Mouse (Mus musculus) inflammation-experienced regulatory T-cells, adult 6 months (primary cell): ENCODE measurements around the gene Zfp296. TPM values are rescaled to one million over a fixed set of nuclear protein-coding genes. Genes with fewer than 3 reads are reported as not detected.

ENCODE experiments used
- ATAC-seq: one replicate; pipeline ENCODE4 v1.8.0; 2017
- polyA plus RNA-seq, 3 experiments: library from polyadenylated mRNA; unstranded; fragments of 100-300 nt; shearing (Covaris generic); gene quantifications; one replicate each; pipeline ENCODE4 v1.2.1; 2017

Gene Zfp296
- polyA plus RNA-seq, 3 experiments from 2014 or later = 0.87 to 2.3 (median 2.0) TPM

DNA sequence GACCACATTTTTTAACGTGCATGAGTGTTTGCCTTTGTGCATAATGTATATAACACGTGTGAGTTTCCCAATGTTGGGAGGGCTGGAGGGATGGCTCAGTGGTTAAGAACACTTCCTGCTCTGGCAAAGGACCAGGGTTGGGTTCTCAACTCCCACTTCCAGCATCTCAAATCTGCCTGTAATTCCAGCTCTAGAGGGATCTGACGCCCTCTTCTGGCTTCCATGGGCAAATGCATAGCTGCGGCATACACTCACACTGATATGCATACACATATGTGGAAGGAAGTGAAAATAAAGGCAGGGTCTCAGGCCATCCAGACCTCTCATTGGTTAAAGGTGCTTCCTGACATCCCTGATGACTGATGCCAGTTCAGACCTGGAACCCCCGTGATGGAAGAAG, 30.2 kb downstream of the Zfp296 start:
- no peak for ATAC-seq

DNA sequence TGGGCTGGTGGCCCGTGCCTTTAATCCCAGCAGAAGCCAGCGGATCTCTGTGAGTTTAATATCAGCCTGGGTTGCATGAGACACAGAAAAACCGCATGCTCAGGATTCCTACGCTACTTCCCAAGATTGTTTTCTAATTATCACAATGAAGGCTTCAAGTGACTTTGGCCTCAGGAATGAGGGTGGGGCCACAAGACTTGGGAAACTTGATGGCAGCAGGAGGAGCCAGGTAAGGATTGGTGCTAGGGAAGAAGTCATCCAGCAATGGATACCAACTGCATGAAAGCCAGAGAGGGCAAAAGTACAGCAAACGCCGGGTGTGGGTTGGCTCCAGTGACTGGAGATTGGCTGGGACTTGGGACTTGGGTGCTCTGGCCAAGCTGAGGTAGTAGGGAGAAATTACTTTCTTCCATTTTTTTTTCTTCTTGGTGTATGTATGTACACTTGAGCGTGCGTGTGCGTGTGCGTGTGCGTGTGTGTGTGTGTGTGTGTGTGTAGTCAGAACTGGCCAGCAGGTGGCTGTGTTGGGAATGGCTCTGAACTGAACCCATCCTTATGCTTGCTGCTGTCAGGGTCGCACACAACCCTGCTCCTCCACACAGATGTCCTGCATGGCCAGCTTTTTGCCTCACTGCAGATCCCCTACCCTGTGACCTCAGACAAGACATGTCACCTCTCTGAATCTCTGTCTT, 32.7 kb downstream of the Zfp296 start:
- ATAC-seq = no peak

DNA sequence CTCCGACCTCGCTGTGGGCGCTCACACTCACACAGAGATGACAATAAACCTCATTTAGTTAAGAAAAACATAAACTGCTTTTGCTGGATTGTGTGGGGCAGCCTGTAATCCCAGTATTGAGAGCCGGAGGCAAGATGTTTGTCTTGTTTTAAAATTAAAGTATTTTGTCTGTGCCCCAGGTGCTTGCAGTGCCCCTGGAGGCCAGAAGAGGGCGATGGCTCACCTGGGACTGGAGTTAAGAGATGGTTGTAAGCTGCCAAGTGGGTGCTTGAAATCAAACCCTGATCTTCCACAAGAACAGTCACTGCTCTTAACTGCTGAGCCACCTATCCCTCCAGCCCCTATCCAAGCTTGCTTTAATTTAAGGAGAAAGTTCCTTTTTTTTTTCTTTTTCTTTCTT, 33.9 kb downstream of the Zfp296 start:
- no peak for ATAC-seq

DNA sequence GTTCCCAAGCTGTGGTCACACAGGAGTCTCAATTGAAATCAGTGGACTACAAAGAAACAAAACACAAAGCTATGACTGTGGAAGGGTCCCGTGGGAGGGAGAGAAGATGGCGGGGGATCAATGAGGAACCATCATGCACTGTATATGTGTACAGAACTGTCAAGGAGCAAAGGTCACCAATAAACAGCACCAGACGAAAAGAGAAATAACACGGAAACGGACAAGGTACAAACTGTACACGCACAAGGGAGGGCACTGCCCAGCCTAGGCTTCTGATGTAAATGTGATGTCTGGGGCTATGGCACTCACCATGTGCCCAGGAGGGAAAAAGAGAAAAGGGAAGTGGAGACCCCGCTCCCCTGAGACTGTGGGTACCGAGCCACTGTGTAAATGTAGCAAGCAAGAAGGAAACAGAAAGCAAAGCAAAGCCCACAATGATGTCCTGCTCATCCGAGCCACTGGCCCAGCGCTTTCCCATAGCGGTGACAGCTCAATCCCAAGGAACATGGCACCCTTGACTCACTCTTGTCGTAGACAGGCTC, 38.0 kb downstream of the Zfp296 start:
- ATAC-seq = no peak

DNA sequence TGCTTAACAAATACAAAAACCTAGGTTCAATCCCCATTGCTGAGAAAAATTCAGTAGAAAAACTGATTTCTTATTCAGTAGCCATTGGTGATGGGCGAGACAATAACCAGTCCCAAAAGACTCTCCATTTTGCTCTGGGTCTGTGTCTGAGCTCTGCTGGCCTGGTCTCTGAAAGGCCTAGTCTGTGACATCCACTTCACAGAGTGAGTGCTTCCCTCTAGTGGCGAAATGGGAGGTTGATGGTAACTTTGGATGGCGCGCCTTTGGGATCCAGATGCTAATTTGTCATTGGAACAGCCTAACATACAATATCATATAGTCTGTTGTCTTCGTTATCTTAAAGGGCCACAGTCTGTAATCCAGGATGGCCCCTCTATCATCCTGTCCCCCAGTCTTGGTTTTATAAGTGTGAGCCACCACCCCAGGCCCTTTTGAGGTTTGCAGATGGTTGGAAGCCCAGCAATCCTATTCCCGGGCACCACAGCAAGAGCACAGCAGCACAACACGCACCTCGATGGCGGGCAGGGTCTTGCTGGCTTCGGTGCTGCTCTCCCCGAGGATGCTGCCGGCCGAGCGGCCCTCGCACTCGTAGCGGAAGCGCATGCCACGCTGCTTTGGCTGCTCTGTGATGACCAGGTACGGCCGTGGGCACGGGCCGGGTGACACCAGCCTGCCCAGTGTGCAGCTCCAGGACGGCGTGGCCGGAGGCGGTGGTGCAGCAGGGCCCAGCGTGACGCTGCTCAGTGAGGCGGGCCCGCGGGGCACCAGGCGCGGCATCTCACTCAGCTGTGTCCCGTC, 42.1 kb downstream of the Zfp296 start:
- ATAC-seq = peak; percentile 82

DNA sequence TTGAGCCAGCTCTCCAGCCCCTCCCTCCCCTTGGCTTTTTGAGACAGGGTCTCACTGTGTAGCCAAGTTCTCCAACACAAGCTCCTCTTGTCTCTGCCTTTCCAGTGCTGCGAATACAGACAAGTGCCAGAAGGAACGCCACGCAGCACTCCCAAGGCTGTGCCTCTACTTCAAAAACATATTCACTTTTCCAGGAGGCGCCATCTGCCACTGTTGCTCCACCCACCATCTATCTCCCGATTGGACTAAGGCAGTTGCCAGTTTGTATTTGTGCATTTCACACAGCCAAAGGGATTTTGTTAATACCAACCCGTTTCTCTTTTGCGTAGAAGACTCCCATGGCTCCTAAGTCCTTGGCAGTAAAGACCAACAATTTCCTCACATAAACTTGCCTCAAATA, 43.7 kb downstream of the Zfp296 start:
- no peak for ATAC-seq

DNA sequence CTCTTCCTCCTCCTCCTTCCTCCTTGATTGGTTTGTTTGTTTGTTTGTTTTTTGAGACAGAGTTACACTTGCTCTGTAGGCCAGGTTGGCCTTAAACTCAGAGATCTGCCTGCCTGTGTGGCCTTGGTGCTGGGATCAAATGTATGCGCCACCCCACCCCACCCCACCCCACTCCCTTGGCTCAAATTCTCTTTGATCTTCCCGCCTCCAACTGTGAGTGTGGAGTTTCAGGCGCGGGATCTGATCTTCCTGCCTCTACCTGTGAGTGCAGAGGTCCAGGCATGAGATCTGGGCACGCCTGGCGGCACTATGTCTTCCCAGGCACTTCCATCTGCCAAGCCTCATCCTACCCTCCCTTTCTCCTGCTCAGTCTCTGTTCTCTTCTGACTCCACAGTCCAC, 45.2 kb downstream of the Zfp296 start:
- ATAC-seq = no peak

DNA sequence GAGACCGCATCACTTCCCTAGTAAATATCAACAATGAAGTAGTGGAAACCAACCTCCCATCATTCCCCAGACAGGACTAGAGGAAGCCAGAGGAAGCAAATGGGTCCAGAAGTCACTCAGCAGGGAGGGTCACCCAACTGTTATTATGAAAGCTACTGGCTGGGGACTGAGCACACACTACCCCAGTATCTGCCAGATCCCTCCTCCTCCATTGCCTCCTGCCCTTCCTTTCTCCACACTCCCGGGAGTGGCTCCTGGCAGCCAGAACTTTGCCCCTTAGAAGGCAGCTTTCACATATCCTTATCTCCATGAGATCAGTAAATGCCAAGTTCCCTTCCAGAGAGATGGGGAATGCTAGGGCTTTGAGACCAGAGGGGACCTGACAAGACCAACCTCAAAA, 46.3 kb downstream of the Zfp296 start:
- ATAC-seq = no peak

DNA sequence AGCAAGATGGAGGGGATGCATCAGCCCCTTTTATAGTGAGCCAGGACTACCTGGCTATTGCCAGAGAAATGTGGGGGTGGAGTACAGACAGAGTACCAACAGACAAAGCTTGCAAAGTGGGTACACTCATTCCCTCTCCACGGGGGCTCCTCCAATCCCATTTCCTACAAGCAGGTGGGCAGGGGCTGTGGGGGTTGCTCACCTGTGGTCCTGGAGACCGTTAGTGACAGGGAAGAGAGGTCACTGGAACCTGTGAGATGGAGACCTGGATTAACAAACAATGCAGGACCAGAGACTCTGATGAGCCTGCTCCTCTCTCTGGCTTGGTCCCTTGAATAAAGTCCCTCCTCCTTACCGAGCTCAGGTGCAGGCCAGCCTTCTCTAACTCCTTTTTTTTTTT, 50.6 kb downstream of the Zfp296 start:
- ATAC-seq = no peak

DNA sequence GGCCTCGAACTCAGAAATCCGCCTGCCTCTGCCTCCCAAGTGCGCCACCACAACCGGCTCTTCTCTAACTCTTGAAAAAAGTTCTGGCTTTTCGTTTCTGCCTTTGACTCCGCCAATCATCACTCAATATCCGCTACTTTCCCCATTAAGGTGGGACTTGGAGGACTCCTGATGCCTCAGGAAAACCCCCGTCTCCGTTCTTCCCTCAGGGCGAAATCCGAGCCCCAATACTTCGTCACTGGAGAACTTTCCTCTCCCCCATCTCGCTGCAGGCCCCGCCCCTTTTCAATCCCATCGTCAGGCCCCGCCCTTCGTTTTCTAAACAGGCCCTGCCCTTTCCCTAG, 51.1 kb downstream of the Zfp296 start:
- no peak for ATAC-seq

DNA sequence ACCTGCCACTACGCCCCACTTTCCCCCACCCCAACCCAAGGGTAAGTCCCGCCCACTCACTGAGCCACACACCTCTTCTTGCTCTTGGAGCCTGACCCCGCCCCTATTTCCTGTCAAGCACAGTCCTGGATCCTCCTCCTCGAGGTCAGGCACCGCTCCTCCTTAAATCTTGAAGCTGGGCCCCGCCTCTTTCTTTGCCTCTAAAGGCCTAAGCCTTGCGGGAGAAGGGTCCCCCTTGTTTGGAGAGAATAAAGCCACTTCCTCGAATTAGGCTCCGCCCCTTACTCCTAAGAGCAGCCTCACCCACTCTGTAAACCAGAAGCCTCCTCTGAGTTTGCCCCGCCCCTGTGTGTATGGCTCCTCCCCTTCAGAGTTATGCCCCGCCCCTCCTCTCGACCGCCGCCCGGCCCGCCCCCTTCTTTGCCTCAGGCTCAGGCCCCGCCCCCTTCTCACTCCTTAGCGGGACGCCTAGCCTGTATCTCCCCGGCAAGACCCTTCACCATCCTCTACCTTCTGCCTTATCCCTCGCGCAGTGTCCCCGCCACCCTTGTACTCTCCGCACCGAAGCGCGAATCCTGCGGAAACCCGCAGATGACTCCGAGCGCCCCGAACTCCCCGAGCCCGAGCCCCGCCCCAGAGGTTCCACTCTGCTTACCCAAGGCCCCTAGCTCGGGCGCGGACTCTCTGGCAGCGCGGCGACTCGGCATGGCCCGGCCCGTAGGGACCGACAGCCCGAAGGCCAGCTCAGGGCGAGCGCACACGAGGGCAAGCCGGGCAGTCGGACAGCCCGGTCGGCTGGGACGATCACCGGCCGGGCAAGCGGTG, 51.7 kb downstream of the Zfp296 start:
- peak; percentile 86 for ATAC-seq

DNA sequence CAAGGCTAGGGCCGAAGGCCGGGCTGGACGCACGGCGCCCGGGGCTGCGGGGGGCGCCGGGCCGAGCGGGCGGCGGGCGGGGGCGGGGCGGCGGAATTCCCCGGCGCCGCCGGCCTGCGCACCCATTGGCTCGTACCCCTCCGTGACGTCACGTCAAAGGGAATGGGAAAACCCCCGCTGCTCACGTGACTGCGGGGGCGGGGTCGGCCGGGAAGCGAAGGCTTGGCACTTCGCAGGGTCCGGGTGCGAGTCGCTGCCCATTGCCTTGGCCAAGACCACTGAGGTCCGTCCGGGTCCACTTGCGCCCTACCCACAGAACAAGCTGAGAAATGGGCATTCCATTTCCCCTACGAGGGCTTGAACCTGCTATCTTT, 52.3 kb downstream of the Zfp296 start, which contains the start of gene Relb:
Gene Relb, minus strand, starts transcription at position 78 of the 374 bp plus-strand sequence.
- peak; percentile 25 for ATAC-seq

Other genes with a start within 250 kb of the Zfp296 start
- 10 to 100 TPM; 51.1 to 68.7 (median 55.2) TPM for gene Ercc1, start 232.5 kb upstream of the Zfp296 start, polyA plus RNA-seq
- gene Cd3eap, start 217.8 kb upstream of the Zfp296 start, polyA plus RNA-seq = 10 to 100 TPM in 2 of 3 experiments, 1 to 10 TPM in 1; 8.9 to 22.4 (median 17.6) TPM
- not detected for gene Ppp1r13l, start 217.5 kb upstream of the Zfp296 start, polyA plus RNA-seq
- gene Ercc2, start 195.3 kb upstream of the Zfp296 start, polyA plus RNA-seq = 10 to 100 TPM in 2 of 3 experiments, 1 to 10 TPM in 1; 7.8 to 10.9 (median 10.8) TPM
- gene Klc3, start 173.2 kb upstream of the Zfp296 start, polyA plus RNA-seq = 1 to 10 TPM; 1.5 to 4.8 (median 2.7) TPM
- under 1 TPM in 1 of 3 experiments, not detected in 2; 0.25 TPM for gene Ckm, start 172.5 kb upstream of the Zfp296 start, polyA plus RNA-seq
- 1 to 10 TPM in 1 of 3 experiments, under 1 TPM in 2; 0.87 to 1.3 (median 0.89) TPM for gene Mark4, start 118.5 kb upstream of the Zfp296 start, polyA plus RNA-seq
- gene Exoc3l2, start 114.0 kb upstream of the Zfp296 start, polyA plus RNA-seq = not detected
- gene Bloc1s3, start 68.9 kb upstream of the Zfp296 start, polyA plus RNA-seq = under 1 TPM; 0.63 to 0.99 (median 0.65) TPM
- gene Trappc6a, start 68.9 kb upstream of the Zfp296 start, polyA plus RNA-seq = 10 to 100 TPM; 24.6 to 47.8 (median 43.3) TPM
- not detected for gene Nkpd1, start 59.4 kb upstream of the Zfp296 start, polyA plus RNA-seq
- gene Ppp1r37, start 14.2 kb upstream of the Zfp296 start, polyA plus RNA-seq = 1 to 10 TPM; 2.5 to 5.3 (median 2.8) TPM
- gene Gemin7, start 308 bp downstream of the Zfp296 start, polyA plus RNA-seq = 100 to 1,000 TPM in 1 of 3 experiments, 10 to 100 TPM in 2; 77.6 to 107 (median 89.0) TPM
- gene Clasrp, start 27.2 kb downstream of the Zfp296 start, polyA plus RNA-seq = 10 to 100 TPM in 1 of 3 experiments, 1 to 10 TPM in 2; 8.1 to 10.8 (median 9.8) TPM
- gene Relb, start 52.2 kb downstream of the Zfp296 start, polyA plus RNA-seq = 10 to 100 TPM; 11.2 to 18.9 (median 17.4) TPM
- gene Clptm1, start 87.7 kb downstream of the Zfp296 start, polyA plus RNA-seq = 10 to 100 TPM; 21.4 to 44.1 (median 27.2) TPM
- gene Apoc2, start 100.7 kb downstream of the Zfp296 start, polyA plus RNA-seq = not detected
- gene Gm44805, start 104.1 kb downstream of the Zfp296 start, polyA plus RNA-seq = not detected
- gene Apoc4, start 104.2 kb downstream of the Zfp296 start, polyA plus RNA-seq = 1 to 10 TPM in 2 of 3 experiments, not detected in 1; 1.0 to 1.4 TPM
- 1 to 10 TPM in 1 of 3 experiments, not detected in 2; 1.2 TPM for gene Apoc1, start 115.4 kb downstream of the Zfp296 start, polyA plus RNA-seq
- 10 to 100 TPM in 2 of 3 experiments, 1 to 10 TPM in 1; 8.7 to 11.9 (median 10.6) TPM for gene Apoe, start 121.9 kb downstream of the Zfp296 start, polyA plus RNA-seq
- gene Tomm40, start 138.2 kb downstream of the Zfp296 start, polyA plus RNA-seq = 10 to 100 TPM in 1 of 3 experiments, 1 to 10 TPM in 2; 7.3 to 10.5 (median 8.0) TPM
- 1 to 10 TPM in 1 of 3 experiments, under 1 TPM in 1, not detected in 1; 0.13 to 1.0 TPM for gene Nectin2, start 173.2 kb downstream of the Zfp296 start, polyA plus RNA-seq
- gene Bcam, start 193.7 kb downstream of the Zfp296 start, polyA plus RNA-seq = 1 to 10 TPM; 1.1 to 2.3 (median 1.2) TPM
- under 1 TPM in 1 of 3 experiments, not detected in 2; 0.68 TPM for gene Cblc, start 219.5 kb downstream of the Zfp296 start, polyA plus RNA-seq
- 10 to 100 TPM; 13.6 to 19.9 (median 18.5) TPM for gene Bcl3, start 245.5 kb downstream of the Zfp296 start, polyA plus RNA-seq